Mouse (Mus musculus): ENCODE measurements around the gene Vmn2r90. TPM values are rescaled to one million over a fixed set of nuclear protein-coding genes. Genes with fewer than 3 reads are reported as not detected.
"Not testable (repeated sequence)": the region's sequence is repeated elsewhere in the genome, so short reads cannot be mapped to it uniquely, and the experiment has no call there.

The Vmn2r90 gene
- not detected in 2 replicates for polyA plus RNA-seq (2012; rRNA removed)
- polyA plus RNA-seq (2014; fragmentation: Nextera tagmentation; extraction: Ambion mirVana): not detected in 2 replicates

DNA sequence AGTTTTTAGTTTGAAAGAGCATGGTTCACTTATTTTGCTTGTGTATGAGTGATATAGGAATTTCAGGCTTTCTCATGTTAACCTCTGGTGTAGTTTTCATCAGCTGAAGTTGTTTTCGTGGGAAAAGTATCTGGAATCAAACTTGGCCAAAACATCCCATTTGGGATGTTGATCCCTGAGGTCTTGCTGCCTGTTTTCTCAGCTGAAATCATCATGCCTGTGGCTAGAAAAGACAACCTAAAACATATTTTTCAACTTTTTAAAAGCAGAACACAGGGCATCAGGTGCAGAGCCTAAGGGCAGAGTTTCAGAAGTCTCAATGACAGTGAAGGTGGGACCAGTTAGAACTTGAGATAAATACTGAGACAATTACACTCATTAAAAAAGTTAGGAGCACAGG is at the start of gene Vmn2r90:
Gene Vmn2r90 (plus strand): TSS at position 301 of the 400 bp plus-strand sequence.
- Histone ChIP-seq H3K27me3 (ENCODE audit: control insufficient read depth, insufficient read depth, low read length) (no peaks in the 10 kb centered on the region), H3K36me3 (replicated peaks; ENCODE audit: control insufficient read depth, insufficient read depth, low read depth) (no peaks in the 10 kb centered on the region), H3K9ac (replicated peaks) (no peak within 1 kb of the TSS), H3K9me3 (ENCODE audit: control insufficient read depth, low read length) (no peaks in the 10 kb centered on the region), H3K27ac (no peak within 1 kb of the TSS), H3K4me2 (ENCODE audit: low read depth) (no peak within 1 kb of the TSS), H3K4me3 (ENCODE audit: insufficient read depth in 1 of 2, low read depth in 2 of 2, low read length in 2 of 2) (no peak within 1 kb of the TSS), H3K4me1 (replicated peaks; ENCODE audit: control insufficient read depth in 2 of 2, insufficient read depth in 2 of 2, low read length in 1 of 2) (no peaks in the 10 kb centered on the region)
- DNase-seq (ENCODE audit: low read depth in 3 of 3, low spot score in 3 of 3): no peak
- WGBS (ENCODE audit: insufficient replicate concordance): 36% methylated on average over 1 of the region's 1 CpGs
- ATAC-seq (ENCODE audit: insufficient read depth): no peak
- no peak for TF ChIP-seq CTCF (IDR thresholded peaks at IDR 0.05; ENCODE audit: low read depth)
- TF ChIP-seq EP300 (IDR thresholded peaks at IDR 0.05; ENCODE audit: low read depth): no peak

GRCm38 (mm10) chr17:17654997-17655828 is 48.3 kb upstream of the Vmn2r90 start:
- no peak overlapping the region for H3K27ac ChIP-seq
- H3K4me1 ChIP-seq (replicated peaks; ENCODE audit: control insufficient read depth in 2 of 2, insufficient read depth in 2 of 2, low read length in 1 of 2): no peaks in the 10 kb centered on the region
- TF ChIP-seq CTCF (IDR thresholded peaks at IDR 0.05; ENCODE audit: low read depth) (no peak), EP300 (IDR thresholded peaks at IDR 0.05; ENCODE audit: low read depth) (no peak)
- H3K9me3 ChIP-seq (ENCODE audit: control insufficient read depth, low read length): no peaks in the 10 kb centered on the region
- WGBS (ENCODE audit: insufficient replicate concordance): 12% methylated on average over 10 of the region's 10 CpGs
- no peaks in the 10 kb centered on the region for H3K36me3 ChIP-seq (replicated peaks; ENCODE audit: control insufficient read depth, insufficient read depth, low read depth)
- no peak overlapping the region for H3K9ac ChIP-seq (replicated peaks)
- no peak overlapping the region for H3K4me2 ChIP-seq (ENCODE audit: low read depth)
- no peaks in the 10 kb centered on the region for H3K27me3 ChIP-seq (ENCODE audit: control insufficient read depth, insufficient read depth, low read length)
- no peak for DNase-seq (ENCODE audit: low read depth in 3 of 3, low spot score in 3 of 3)
- H3K4me3 ChIP-seq (ENCODE audit: insufficient read depth in 1 of 2, low read depth in 2 of 2, low read length in 2 of 2): no peak overlapping the region
- no peak for ATAC-seq (ENCODE audit: insufficient read depth)

- Histone ChIP-seq H3K4me3 (ENCODE audit: insufficient read depth in 1 of 2, low read depth in 2 of 2, low read length in 2 of 2) (no peak overlapping the region), H3K36me3 (replicated peaks; ENCODE audit: control insufficient read depth, insufficient read depth, low read depth) (no peaks in the 10 kb centered on the region), H3K4me2 (ENCODE audit: low read depth) (no peak overlapping the region), H3K27ac (no peak overlapping the region), H3K9me3 (ENCODE audit: control insufficient read depth, low read length) (no peaks in the 10 kb centered on the region), H3K9ac (replicated peaks) (no peak overlapping the region), H3K27me3 (ENCODE audit: control insufficient read depth, insufficient read depth, low read length) (no peaks in the 10 kb centered on the region), H3K4me1 (replicated peaks; ENCODE audit: control insufficient read depth in 2 of 2, insufficient read depth in 2 of 2, low read length in 1 of 2) (no peaks in the 10 kb centered on the region)
- TF ChIP-seq EP300 (IDR thresholded peaks at IDR 0.05; ENCODE audit: low read depth) (no peak), CTCF (IDR thresholded peaks at IDR 0.05; ENCODE audit: low read depth) (no peak)
- ATAC-seq (ENCODE audit: insufficient read depth) (no peak), DNase-seq (ENCODE audit: low read depth in 3 of 3, low spot score in 3 of 3) (no peak)
- 31% methylated on average over 2 of the region's 2 CpGs for WGBS (ENCODE audit: insufficient replicate concordance)
Observed at GRCm38 (mm10) chr17:17655829-17656176, 47.7 kb upstream of the Vmn2r90 start.

DNA sequence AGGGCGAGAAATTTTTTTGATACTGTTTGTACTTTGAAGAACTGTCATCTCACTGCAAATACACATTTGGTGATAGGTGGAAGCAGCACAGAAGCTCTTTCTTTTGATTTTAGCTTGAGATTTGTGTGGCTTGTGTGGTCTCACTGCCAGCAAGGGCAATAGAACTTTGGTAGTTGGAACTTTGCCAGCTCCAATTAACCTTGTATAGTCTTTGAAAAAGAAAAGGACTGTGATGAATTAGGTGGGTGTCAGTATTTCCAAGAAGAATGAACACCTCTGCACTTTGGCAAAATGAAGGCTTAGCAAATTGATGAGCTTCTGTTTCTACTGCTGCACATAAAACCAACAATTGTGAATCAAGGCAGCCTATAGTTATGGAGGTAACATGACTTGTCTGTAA is 24.8 kb upstream of the Vmn2r90 start:
- Histone ChIP-seq H3K4me3 (ENCODE audit: insufficient read depth in 1 of 2, low read depth in 2 of 2, low read length in 2 of 2) (no peak overlapping the region), H3K27ac (no peak overlapping the region), H3K9me3 (ENCODE audit: control insufficient read depth, low read length) (no peaks in the 10 kb centered on the region), H3K4me1 (replicated peaks; ENCODE audit: control insufficient read depth in 2 of 2, insufficient read depth in 2 of 2, low read length in 1 of 2) (no peaks in the 10 kb centered on the region), H3K9ac (replicated peaks) (no peak overlapping the region), H3K27me3 (ENCODE audit: control insufficient read depth, insufficient read depth, low read length) (no peaks in the 10 kb centered on the region), H3K4me2 (ENCODE audit: low read depth) (no peak overlapping the region), H3K36me3 (replicated peaks; ENCODE audit: control insufficient read depth, insufficient read depth, low read depth) (no peaks in the 10 kb centered on the region)
- TF ChIP-seq CTCF (IDR thresholded peaks at IDR 0.05; ENCODE audit: low read depth) (no peak), EP300 (IDR thresholded peaks at IDR 0.05; ENCODE audit: low read depth) (no peak)
- no peak for DNase-seq (ENCODE audit: low read depth in 3 of 3, low spot score in 3 of 3)
- no peak for ATAC-seq (ENCODE audit: insufficient read depth)
- 58% methylated on average over 1 of the region's 1 CpGs for WGBS (ENCODE audit: insufficient replicate concordance)

DNA sequence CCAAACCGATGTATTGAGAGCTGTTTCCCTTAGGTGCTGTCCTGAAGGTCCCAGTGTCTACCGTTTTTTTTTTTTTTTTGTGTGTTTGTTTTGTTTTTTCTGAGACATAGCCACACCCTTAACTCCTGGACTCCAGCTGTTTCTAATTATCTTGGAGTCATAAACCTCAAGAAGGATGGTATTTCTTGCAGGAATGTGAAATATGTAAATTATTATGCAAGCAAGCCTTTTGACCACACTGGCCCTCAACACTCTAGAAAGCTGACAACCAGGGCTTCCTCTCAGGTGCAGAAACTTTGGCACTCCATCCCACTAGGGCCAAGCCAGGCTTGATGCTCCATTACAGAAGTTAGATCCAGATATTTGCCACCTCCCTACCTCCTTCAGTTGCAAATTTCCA is 12.9 kb upstream of the Vmn2r90 start:
- no peak for DNase-seq (ENCODE audit: low read depth in 3 of 3, low spot score in 3 of 3)
- Histone ChIP-seq H3K4me2 (ENCODE audit: low read depth) (no peak overlapping the region), H3K4me3 (ENCODE audit: insufficient read depth in 1 of 2, low read depth in 2 of 2, low read length in 2 of 2) (no peak overlapping the region), H3K9me3 (ENCODE audit: control insufficient read depth, low read length) (no peaks in the 10 kb centered on the region), H3K27me3 (ENCODE audit: control insufficient read depth, insufficient read depth, low read length) (no peaks in the 10 kb centered on the region), H3K27ac (no peak overlapping the region), H3K4me1 (replicated peaks; ENCODE audit: control insufficient read depth in 2 of 2, insufficient read depth in 2 of 2, low read length in 1 of 2) (no peaks in the 10 kb centered on the region), H3K9ac (replicated peaks) (no peak overlapping the region), H3K36me3 (replicated peaks; ENCODE audit: control insufficient read depth, insufficient read depth, low read depth) (no peaks in the 10 kb centered on the region)
- TF ChIP-seq CTCF (IDR thresholded peaks at IDR 0.05; ENCODE audit: low read depth): no peak
- no peak for TF ChIP-seq EP300 (IDR thresholded peaks at IDR 0.05; ENCODE audit: low read depth)
- WGBS (ENCODE audit: insufficient replicate concordance): 44% methylated on average over 2 of the region's 2 CpGs
- no peak for ATAC-seq (ENCODE audit: insufficient read depth)

- not testable (repeated sequence) for H3K4me3 ChIP-seq (ENCODE audit: insufficient read depth in 1 of 2, low read depth in 2 of 2, low read length in 2 of 2); DNase-seq (ENCODE audit: low read depth in 3 of 3, low spot score in 3 of 3); H3K27me3 ChIP-seq (ENCODE audit: control insufficient read depth, insufficient read depth, low read length); H3K4me1 ChIP-seq (replicated peaks; ENCODE audit: control insufficient read depth in 2 of 2, insufficient read depth in 2 of 2, low read length in 1 of 2); H3K9me3 ChIP-seq (ENCODE audit: control insufficient read depth, low read length); ATAC-seq (ENCODE audit: insufficient read depth); H3K9ac ChIP-seq (replicated peaks); H3K27ac ChIP-seq; H3K4me2 ChIP-seq (ENCODE audit: low read depth); H3K36me3 ChIP-seq (replicated peaks; ENCODE audit: control insufficient read depth, insufficient read depth, low read depth)
- WGBS (ENCODE audit: insufficient replicate concordance): 55% methylated on average over 4 of the region's 4 CpGs
Observed at GRCm38 (mm10) chr17:17732396-17732795, 28.8 kb downstream of the Vmn2r90 start.

Measured in liver, embryonic 14.5 days (tissue).